Mouse (Mus musculus): ENCODE measurements around the gene Ralgps2. TPM values are rescaled to one million over a fixed set of nuclear protein-coding genes. Genes with fewer than 3 reads are reported as not detected.
A peak's percentile ranks its signal among the peaks of the same experiment; 100 is the strongest.

Ralgps2 gene
- total RNA-seq, 2 experiments from 2014 or later = 32.3 to 39.3 TPM

DNA sequence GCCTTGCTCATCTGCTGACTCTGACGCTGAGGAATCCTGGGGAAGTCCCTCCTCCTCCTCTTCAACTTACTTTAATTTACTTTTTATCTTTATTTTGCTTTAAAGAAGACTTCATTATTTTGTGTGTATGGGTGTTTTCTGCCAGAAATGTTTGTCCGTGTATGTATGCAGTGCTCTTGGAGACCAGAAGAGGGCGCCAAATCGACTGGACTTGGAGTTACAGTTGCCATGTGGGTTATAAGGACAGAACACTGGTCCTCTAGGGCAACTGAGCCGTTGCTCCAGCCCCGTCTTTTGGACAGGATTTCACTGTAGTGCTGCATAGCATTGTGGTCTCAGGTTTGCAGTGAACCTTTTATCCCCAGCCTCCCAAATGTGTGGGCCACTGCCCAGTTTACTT is 174.8 kb downstream of the Ralgps2 start:
- no peak for DNase-seq

DNA sequence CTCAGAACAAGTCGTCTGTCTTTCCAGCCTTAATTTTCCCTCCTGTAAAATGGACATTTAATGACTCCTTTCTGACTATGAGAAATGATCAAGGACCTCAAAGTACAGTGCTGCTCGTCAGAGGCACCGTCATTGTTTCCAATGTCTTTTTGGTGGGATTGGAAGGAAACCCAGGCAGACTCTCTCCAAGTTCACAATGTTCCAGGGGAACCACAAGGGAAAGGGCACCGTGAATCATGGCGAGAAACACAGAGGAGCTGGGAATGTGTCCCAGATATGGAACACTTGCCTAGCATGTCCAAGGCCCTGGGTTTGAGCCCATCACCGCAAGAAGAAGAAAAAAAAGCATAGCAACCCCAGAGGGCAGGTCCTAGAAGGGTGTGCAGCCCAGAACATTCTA is 176.1 kb downstream of the Ralgps2 start:
- DNase-seq = no peak

GRCm38 (mm10) chr1:156761430-156761801 is 178.0 kb downstream of the Ralgps2 start:
- DNase-seq = peak; percentile 37

DNA sequence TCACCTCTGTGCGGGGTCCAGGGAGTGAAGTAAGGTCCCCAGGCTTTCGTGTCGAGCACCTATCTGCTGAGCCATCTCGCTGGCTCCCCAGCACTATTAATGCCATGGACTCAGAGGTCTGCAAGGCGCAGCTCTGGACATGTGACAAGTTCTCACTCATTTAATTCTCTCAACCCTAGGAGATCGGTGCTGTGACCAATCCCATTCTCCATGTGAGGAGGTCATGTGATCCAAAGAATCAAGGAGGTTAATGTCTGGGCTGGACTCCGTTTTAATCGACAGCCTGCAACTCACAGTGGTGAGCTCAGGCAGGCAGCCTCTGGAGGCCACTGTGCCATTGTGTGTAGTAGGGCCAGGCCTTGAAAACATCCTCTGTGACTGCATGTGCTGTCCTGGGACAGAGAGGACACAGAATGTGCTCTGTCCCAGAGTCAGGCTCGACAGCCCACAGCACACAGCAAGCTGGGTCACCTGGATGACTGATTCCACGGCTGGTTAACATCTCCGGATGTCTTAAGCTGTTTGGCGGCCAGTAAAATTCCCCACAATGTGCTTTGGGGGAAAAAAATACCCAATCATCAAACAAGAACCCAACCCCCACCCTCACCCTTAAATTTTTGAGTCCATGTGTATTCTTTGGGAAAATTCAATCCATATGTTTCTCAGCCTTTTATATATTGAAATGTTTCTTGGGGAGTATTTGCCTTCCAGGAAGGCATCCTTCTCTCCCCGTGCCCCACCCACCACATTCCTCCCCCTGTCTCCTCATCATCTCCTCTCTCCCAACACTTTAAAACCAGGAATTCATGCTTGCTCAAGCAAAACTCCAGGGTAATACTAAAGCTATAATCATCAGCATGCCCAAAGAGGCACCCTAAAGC is 178.6 kb downstream of the Ralgps2 start:
- no peak for DNase-seq

GRCm38 (mm10) chr1:156758326-156758725 is 181.1 kb downstream of the Ralgps2 start:
- no peak for DNase-seq

DNA sequence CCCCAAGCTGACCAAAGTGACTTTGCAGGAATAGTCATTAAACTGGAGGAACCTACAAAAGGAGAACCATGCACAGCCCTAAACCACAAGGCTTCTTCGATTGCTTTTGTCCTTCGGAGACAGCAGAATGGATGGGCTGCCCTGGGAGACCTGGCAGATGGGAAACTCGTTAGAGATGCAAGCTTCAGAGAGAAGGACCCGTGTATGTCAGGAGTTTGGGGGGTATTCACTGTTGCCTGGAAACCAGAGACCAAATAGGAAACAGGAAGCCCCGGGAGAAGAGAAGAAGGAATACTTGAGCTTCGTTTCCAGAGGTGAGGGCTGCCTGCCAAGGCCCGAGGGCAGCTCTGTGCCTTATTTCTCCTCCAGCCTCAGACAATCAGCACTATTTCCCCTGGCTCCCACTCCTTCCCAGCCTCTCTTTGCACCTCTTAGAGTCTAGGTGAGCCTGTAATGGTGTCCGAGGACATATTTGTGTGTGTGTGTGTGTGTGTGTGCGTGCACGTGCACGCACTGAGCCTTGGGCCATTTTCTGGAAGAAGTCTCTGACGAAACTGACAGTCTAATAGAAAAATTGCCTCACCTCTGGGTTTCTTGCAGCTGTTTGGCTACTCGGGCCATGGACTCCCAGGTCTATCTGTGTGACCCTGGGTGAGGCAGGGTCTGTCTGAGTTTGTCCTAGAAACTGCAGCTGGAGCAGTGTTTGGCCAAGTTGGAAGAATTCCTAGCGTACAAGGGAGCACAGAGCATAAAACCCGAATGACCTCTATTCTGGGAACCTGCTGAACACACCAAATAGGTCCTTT is 184.6 kb downstream of the Ralgps2 start:
- peak; percentile 45 for DNase-seq

Other genes with a start within 250 kb of the Ralgps2 start
- gene Fam20b, start 220.5 kb downstream of the Ralgps2 start, total RNA-seq (2021) = 10 to 100 TPM; 52.3 to 54.3 TPM
- 1 to 10 TPM; 2.3 to 2.9 TPM for gene Angptl1, start 101.1 kb downstream of the Ralgps2 start, total RNA-seq (2021)
- gene Tex35, start 169.1 kb upstream of the Ralgps2 start, total RNA-seq (2021) = under 1 TPM; 0.43 to 0.79 TPM

Measured in heart, postnatal 4 days (tissue).